Mouse (Mus musculus): ENCODE measurements around the gene Dnm1. TPM values are rescaled to one million over a fixed set of nuclear protein-coding genes. Genes with fewer than 3 reads are reported as not detected.
"Not testable (repeated sequence)": the region's sequence is repeated elsewhere in the genome, so short reads cannot be mapped to it uniquely, and the experiment has no call there.

The Dnm1 gene
- polyA plus RNA-seq, 1 experiment = 52.6 TPM

DNA sequence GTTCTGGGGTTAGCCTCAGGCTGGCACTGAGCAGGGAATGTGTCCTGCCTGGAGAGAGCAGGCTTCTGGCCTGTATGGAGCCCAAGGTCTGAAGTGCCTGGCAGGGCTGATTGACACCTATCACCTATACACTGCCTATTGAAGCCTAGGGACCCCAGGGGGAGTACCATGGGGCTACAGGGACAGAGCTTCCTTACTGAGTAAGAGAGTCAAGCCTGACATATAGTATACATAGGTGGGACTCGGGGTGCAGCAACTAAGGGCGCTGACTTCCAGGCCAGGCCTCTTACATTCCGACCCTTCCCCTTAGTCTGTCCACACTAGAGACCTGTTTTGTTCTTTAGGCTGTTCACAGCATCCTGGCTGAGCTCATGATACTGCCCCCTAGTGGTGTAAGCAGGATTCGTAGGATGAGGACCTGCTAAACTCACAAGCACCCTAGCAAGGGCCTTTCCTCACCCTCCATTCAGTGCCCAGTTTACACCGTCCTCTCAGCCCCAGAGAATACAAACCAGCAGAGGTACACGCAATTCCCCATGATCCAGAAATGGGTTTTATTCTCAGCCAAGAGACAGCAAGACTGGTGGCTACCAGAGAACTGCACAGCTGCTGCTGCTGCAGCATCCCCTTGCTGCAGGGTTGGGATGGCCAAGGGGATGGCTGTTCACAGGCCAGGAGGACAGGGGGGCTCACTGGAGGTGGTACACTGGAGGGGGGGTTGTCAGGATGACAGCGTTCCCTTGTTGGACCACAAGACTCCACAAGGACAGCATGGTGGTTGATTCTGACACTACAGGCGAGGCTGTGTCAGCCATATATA lies 45.0 kb downstream of the Dnm1 start:
- TF ChIP-seq POLR2A (IDR thresholded peaks at IDR 0.05; ENCODE audit: low read depth, low read length) (peak; percentile 41; the same call in 1 of the 2 replicates), CTCF (IDR thresholded peaks at IDR 0.05; ENCODE audit: borderline replicate concordance, insufficient read depth, low read length) (peak; percentile 61; the same call in 1 of the 2 replicates)
- Histone ChIP-seq H3K27ac (ENCODE audit: insufficient read depth, low read length) (no peak overlapping the region), H3K4me1 (ENCODE audit: control insufficient read depth, insufficient read depth, low read length) (peaks cover 7% of the 10 kb centered on the region; the same call in 1 of the 2 replicates), H3K4me3 (ENCODE audit: insufficient read depth, low read length) (no peak overlapping the region)

DNA sequence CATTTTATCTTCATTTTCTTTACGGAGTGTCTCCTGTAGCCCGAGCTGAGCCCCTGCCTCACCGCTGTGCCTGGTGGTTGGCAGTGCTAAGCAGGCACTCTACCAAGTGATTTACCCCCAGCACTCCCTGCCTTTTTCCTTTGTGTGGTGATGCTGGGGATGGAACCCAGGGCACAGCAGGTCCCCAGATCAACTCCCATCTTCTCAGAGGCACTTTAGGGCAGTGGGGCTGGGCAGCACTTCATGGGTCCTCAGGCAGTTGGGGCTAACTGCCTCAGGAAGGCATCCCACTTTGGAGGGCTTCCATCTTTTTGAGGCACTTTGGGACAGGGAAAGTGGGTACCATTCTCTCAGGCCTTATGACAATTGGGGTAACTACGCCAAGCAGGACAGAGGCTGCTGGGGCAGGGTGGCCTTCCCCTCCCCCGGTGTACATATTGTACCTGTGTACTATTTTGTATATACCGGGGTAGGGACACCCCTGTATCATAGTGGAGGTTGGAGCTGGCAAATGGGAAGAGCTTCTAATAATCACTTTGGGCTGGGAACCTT lies 45.8 kb downstream of the Dnm1 start:
- Histone ChIP-seq H3K4me1 (ENCODE audit: control insufficient read depth, insufficient read depth, low read length) (peaks cover 7% of the 10 kb centered on the region; the same call in 1 of the 2 replicates), H3K4me3 (ENCODE audit: insufficient read depth, low read length) (no peak overlapping the region), H3K27ac (ENCODE audit: insufficient read depth, low read length) (no peak overlapping the region)
- TF ChIP-seq CTCF (IDR thresholded peaks at IDR 0.05; ENCODE audit: borderline replicate concordance, insufficient read depth, low read length) (no peak), POLR2A (IDR thresholded peaks at IDR 0.05; ENCODE audit: low read depth, low read length) (no peak)

DNA sequence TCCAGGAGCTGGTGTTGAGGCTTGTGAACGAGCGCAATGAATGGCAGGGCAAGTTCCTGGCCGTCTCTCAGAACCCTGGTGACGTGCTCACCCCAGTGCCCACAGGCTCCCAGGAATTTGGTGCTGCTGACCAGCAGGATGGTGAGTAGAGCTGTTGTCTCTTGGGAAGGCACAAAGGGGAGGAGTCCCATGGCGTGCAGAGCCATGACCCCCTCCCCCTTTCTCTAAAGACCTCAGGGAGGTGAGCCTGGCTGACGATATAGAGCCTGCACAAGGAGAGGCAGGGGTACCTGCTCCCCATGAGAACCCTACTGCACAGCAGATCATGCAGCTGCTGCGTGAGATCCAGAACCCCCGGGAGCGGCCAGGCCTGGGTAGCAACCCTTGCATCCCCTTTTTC lies 47.0 kb downstream of the Dnm1 start:
- Histone ChIP-seq H3K4me3 (ENCODE audit: insufficient read depth, low read length) (no peak overlapping the region), H3K4me1 (ENCODE audit: control insufficient read depth, insufficient read depth, low read length) (peaks cover 2% of the 10 kb centered on the region; the same call in 1 of the 2 replicates), H3K27ac (ENCODE audit: insufficient read depth, low read length) (no peak overlapping the region)
- TF ChIP-seq CTCF (IDR thresholded peaks at IDR 0.05; ENCODE audit: borderline replicate concordance, insufficient read depth, low read length) (no peak), POLR2A (IDR thresholded peaks at IDR 0.05; ENCODE audit: low read depth, low read length) (no peak)

DNA sequence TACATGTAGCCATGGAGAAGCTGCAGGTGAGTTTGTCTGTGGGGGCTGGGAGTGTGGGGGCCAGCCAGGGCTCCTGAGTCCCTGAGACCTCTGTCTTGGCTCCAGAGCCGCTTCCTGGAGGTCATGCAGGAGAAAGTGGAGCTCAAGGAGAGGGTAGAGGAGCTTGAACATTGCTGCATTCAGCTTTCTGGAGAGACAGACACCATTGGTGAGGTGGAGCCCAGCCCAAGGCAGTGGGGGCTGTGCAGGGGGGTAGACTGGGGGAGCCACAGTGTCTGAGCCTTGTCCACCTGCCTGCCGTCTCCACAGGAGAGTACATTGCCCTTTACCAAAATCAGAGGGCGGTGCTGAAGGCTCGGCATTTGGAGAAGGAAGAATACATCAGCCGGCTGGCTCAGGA lies 47.5 kb downstream of the Dnm1 start:
- Histone ChIP-seq H3K4me1 (ENCODE audit: control insufficient read depth, insufficient read depth, low read length) (no peaks in the 10 kb centered on the region), H3K4me3 (ENCODE audit: insufficient read depth, low read length) (no peak overlapping the region), H3K27ac (ENCODE audit: insufficient read depth, low read length) (no peak overlapping the region)
- TF ChIP-seq POLR2A (IDR thresholded peaks at IDR 0.05; ENCODE audit: low read depth, low read length) = no peak
- no peak for TF ChIP-seq CTCF (IDR thresholded peaks at IDR 0.05; ENCODE audit: borderline replicate concordance, insufficient read depth, low read length)

DNA sequence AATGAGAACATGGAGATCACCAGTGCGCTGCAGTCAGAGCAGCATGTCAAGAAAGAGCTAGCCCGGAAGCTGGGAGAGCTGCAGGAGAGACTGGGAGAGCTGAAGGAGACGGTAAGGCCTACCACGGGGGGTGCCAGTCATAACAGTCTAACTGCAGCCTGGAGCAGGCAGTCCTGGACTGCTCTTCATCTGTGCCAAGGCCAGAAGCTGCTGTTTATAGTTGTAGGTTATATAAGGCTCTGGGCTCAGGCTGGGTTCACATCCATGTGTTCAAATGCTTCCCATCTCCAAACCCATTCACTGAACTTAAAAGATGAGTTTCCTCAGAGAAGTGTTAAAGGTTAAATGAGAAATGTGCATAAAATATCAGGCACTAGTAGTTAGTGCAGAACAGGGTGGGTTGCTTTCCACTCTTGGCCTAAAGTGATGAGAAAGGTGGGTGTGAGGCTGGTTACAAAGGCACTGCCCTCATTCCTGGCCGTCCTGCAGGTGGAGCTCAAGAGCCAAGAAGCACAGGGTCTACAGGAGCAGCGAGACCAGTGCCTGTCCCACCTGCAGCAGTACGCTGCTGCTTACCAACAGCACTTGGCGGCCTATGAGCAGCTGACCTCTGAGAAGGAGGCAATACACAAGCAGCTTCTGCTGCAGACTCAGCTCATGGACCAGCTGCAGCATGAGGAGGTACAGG lies 48.8 kb downstream of the Dnm1 start:
- no peak for TF ChIP-seq POLR2A (IDR thresholded peaks at IDR 0.05; ENCODE audit: low read depth, low read length)
- peak; percentile 98 for TF ChIP-seq CTCF (IDR thresholded peaks at IDR 0.05; ENCODE audit: borderline replicate concordance, insufficient read depth, low read length)
- H3K27ac ChIP-seq (ENCODE audit: insufficient read depth, low read length) = no peak overlapping the region
- no peaks in the 10 kb centered on the region for H3K4me1 ChIP-seq (ENCODE audit: control insufficient read depth, insufficient read depth, low read length)
- no peak overlapping the region for H3K4me3 ChIP-seq (ENCODE audit: insufficient read depth, low read length)

DNA sequence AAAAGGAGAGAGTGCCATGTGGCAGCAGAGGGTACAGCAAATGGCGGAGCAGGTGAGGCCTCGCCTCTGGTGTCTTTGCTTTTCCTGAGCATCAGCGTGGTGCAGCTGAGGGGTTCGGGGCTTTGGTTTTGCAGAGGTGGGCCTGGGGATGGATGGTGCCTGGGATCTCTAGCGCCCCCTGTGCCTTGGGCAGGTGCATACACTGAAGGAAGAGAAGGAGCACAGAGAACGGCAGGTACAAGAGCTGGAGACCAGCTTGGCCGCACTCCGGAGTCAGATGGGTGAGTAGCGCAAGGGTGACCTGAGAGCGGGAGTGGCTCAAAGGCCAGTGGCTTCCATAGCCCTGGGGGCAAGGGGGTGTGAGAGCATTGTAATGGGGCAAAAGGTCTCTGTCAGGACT lies 50.2 kb downstream of the Dnm1 start:
- TF ChIP-seq POLR2A (IDR thresholded peaks at IDR 0.05; ENCODE audit: low read depth, low read length) (no peak), CTCF (IDR thresholded peaks at IDR 0.05; ENCODE audit: borderline replicate concordance, insufficient read depth, low read length) (peak; percentile 50; the same call in 1 of the 2 replicates)
- Histone ChIP-seq H3K4me1 (ENCODE audit: control insufficient read depth, insufficient read depth, low read length) (no peaks in the 10 kb centered on the region), H3K4me3 (ENCODE audit: insufficient read depth, low read length) (no peak overlapping the region), H3K27ac (ENCODE audit: insufficient read depth, low read length) (no peak overlapping the region)

DNA sequence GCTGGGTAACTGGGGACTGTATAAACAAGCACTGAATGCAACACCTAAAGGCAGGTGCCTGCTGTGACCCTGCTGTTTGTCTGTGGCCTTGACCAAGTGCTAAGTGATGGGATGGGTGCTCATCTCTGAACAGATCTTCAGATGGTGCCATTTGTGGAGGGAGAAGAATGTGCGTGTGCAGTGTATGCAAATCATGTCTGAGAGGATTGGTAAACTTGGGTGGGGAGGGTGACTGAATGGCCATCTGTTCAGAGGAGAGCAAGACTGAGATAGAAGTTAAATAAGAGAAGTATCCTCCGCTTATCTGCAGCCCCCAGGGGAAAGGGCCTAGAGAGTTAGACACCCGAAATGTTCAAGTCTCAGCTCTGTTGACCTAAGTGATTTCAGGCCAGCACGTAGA lies 53.7 kb downstream of the Dnm1 start:
- TF ChIP-seq CTCF (IDR thresholded peaks at IDR 0.05; ENCODE audit: borderline replicate concordance, insufficient read depth, low read length) (no peak), POLR2A (IDR thresholded peaks at IDR 0.05; ENCODE audit: low read depth, low read length) (no peak)
- Histone ChIP-seq H3K4me3 (ENCODE audit: insufficient read depth, low read length) (no peak overlapping the region), H3K4me1 (ENCODE audit: control insufficient read depth, insufficient read depth, low read length) (no peaks in the 10 kb centered on the region), H3K27ac (ENCODE audit: insufficient read depth, low read length) (no peak overlapping the region)

DNA sequence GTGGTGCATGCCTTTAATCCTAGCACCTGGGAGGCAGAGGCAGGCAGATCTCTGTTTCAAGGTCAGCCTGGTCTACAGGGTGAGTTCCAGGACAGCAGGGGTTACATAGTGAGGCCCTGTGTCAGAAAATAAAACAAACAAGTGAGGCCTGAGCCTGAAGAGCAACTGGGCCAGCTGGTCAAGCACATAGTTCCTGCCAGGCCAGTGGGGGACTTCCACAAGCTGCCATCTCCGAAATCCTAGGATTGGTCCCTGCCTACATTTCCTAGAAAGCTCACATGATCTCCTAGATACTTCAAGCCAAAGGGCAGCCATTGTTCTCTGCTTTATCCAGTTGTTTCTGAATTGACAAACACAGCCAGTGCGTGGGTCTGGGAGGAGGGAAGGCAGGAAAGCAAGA lies 57.3 kb downstream of the Dnm1 start:
- not testable (repeated sequence) for H3K4me3 ChIP-seq (ENCODE audit: insufficient read depth, low read length); H3K4me1 ChIP-seq (ENCODE audit: control insufficient read depth, insufficient read depth, low read length); H3K27ac ChIP-seq (ENCODE audit: insufficient read depth, low read length)

DNA sequence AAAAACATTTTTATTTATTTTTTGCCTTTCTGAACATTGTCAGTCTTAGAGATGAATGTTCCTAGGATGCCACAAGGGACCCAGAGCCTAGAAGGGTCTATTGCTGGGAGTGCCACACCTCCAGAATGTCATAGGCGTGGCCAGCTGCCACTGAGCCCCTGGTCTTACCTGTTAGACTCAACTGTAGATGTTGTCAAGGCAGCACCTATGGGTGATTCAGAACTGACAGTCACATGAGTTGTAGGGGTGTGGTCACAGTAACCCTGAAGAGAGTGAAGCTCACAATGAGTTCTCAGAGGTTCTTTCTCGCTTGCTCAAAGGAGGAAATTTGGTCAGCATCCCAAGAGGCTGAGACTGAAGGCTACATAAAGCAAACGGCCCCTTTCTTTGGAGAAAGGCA lies 57.9 kb downstream of the Dnm1 start:
- H3K27ac ChIP-seq (ENCODE audit: insufficient read depth, low read length) = no peak overlapping the region
- H3K4me1 ChIP-seq (ENCODE audit: control insufficient read depth, insufficient read depth, low read length) = 0 out of 2 replicates have a peak, but pooled peaks cover 5% of the 10 kb centered on the region
- TF ChIP-seq CTCF (IDR thresholded peaks at IDR 0.05; ENCODE audit: borderline replicate concordance, insufficient read depth, low read length) = no peak
- TF ChIP-seq POLR2A (IDR thresholded peaks at IDR 0.05; ENCODE audit: low read depth, low read length) = no peak
- no peak overlapping the region for H3K4me3 ChIP-seq (ENCODE audit: insufficient read depth, low read length)

DNA sequence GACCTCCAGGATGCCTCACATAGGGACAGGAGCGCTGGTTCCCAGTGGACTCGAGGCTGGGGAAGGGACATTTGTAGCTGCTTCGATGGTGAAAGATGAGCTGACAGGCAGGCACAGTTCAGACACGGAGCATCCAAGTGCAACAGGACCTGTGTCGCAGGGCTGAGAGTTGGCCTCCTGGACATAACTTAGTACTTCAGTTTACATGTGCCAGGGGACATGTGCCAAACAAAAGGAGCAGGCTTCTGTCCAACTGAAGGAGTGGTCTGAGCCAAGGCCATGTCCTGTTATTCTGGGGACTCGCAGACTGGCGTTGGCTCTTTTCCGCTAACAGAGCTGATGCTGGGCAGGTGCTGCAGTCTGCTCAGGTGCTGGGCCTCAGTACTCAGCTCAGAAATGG lies 58.8 kb downstream of the Dnm1 start:
- H3K27ac ChIP-seq (ENCODE audit: insufficient read depth, low read length) = no peak overlapping the region
- no peak overlapping the region for H3K4me3 ChIP-seq (ENCODE audit: insufficient read depth, low read length)
- 0 out of 2 replicates have a peak, but pooled peaks cover 5% of the 10 kb centered on the region for H3K4me1 ChIP-seq (ENCODE audit: control insufficient read depth, insufficient read depth, low read length)
- TF ChIP-seq CTCF (IDR thresholded peaks at IDR 0.05; ENCODE audit: borderline replicate concordance, insufficient read depth, low read length) = no peak
- TF ChIP-seq POLR2A (IDR thresholded peaks at IDR 0.05; ENCODE audit: low read depth, low read length) = no peak
